Mouse (Mus musculus) lung, postnatal 0 days (tissue): ENCODE data around the gene Gm45521. TPM values are rescaled to one million over a fixed set of nuclear protein-coding genes. Genes with fewer than 3 reads are reported as not detected.

Experiments used
- ATAC-seq: fragments of 200-750 bp; cut with Nextera tagmentation; 2 replicates; pipeline ENCODE4 v1.8.0; 2017; ENCODE audit warnings: moderate library complexity
- DNase-seq: peaks from one replicate; pipeline ENCODE4 v3.0.0-alpha.2; 2016; ENCODE audit warnings: low spot score
- H3K27ac ChIP-seq: fragments of 300-500 bp; sonication (generic); 2 replicates; pipeline ENCODE4 v1.5.1; 2014; ENCODE audit warnings: antibody characterized with exemption, mild to moderate bottlenecking, low read length, mixed read lengths
- H3K27me3 ChIP-seq: fragments of 300-500 bp; sonication (generic); replicated peaks from 2 replicates; pipeline ENCODE4 v1.6.1; 2014; ENCODE audit warnings: low read length, mixed read lengths; ENCODE audit not compliant: insufficient read depth
- H3K36me3 ChIP-seq: fragments of 300-500 bp; sonication (generic); 2 replicates; pipeline ENCODE4 v1.6.1; 2014; ENCODE audit warnings: low read length, mixed read lengths; ENCODE audit not compliant: insufficient read depth
- H3K4me1 ChIP-seq: fragments of 300-500 bp; sonication (generic); 2 replicates; pipeline ENCODE4 v1.6.1; 2014; ENCODE audit warnings: antibody characterized with exemption, low read depth, low read length, mixed read lengths; ENCODE audit not compliant: insufficient read depth
- H3K4me2 ChIP-seq: fragments of 300-500 bp; sonication (generic); replicated peaks from 2 replicates; pipeline ENCODE4 v1.6.1; 2014; ENCODE audit warnings: low read depth, mild to moderate bottlenecking, low read length, moderate library complexity, mixed read lengths
- H3K4me3 ChIP-seq: fragments of 300-500 bp; sonication (generic); 2 replicates; pipeline ENCODE4 v1.5.1; 2014; ENCODE audit warnings: low read depth, low read length
- H3K9ac ChIP-seq: fragments of 300-500 bp; sonication (generic); replicated peaks from 2 replicates; pipeline ENCODE4 v1.6.1; 2014; ENCODE audit warnings: low read depth, mild to moderate bottlenecking
- H3K9me3 ChIP-seq: fragments of 300-500 bp; sonication (generic); 2 replicates; pipeline ENCODE4 v1.6.1; 2016; ENCODE audit warnings: low read length, mixed read lengths
- CTCF ChIP-seq: IDR thresholded peaks from 2 replicates; pipeline ENCODE4 v1.5.1; 2016; ENCODE audit warnings: antibody characterized with exemption, mild to moderate bottlenecking
- EP300 ChIP-seq: IDR thresholded peaks from 2 replicates; pipeline ENCODE4 v1.6.1; 2016; ENCODE audit warnings: antibody characterized with exemption, mild to moderate bottlenecking, control low read depth
- WGBS: fragments of 180-500 bp; shearing (Covaris S2); extraction: QIAGEN DNeasy Blood & Tissue Kit; methylation state at CpG from one replicate; pipeline ENCODE4 v1.1.7; 2014; 5-methylcytosine and 5-hydroxymethylcytosine counted together
- polyA plus RNA-seq: library from polyadenylated mRNA; unstranded; fragments of >200 nt; fragmentation: Nextera tagmentation; extraction: Ambion mirVana; gene quantifications from 2 replicates; pipeline ENCODE4 v1.2.1, GENCODE M21; 2015

The Gm45521 gene
- polyA plus RNA-seq, 1 experiment from 2014 or later, result not detected

GRCm38 (mm10) chr14:7944349-7945039, 12.6 kb upstream of the Gm45521 start:
- WGBS, result 42% methylated on average over 8 of the region's 8 CpGs
- ATAC-seq (no peak), DNase-seq (no peak)
- TF ChIP-seq CTCF (peak; percentile 54), EP300 (no peak)
- Histone ChIP-seq H3K27me3 (no peaks in the 10 kb centered on the region), H3K4me3 (no peak overlapping the region), H3K27ac (no peak overlapping the region), H3K36me3 (0 out of 2 replicates have a peak, but pooled peaks cover 6% of the 10 kb centered on the region), H3K9ac (no peak overlapping the region), H3K4me1 (peaks cover 10% of the 10 kb centered on the region; the same call in 1 of the 2 replicates), H3K9me3 (no peaks in the 10 kb centered on the region), H3K4me2 (no peak overlapping the region)

DNA sequence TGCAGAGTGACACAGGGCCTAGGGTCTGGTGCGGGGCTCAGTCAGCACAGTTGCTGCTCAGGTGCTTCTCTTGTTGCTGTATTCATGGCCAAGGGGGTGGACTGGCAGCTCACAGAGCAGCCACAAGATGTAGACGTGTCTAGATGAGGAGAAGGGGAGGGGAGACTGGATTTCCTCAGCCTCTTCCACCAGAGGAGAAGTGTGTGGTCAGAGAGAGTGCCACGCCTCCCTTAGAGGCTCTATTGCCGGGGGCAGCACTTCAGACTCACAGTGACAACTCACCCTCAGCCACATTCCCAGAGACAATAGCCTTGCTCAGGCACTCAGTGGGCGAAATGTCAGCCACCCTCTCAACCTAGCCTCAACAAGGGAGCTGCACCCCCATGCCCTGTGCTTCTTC, 11.8 kb upstream of the Gm45521 start:
- peak; percentile 64 for ATAC-seq
- Histone ChIP-seq H3K27ac (no peak overlapping the region), H3K36me3 (0 out of 2 replicates have a peak, but pooled peaks cover 6% of the 10 kb centered on the region), H3K9ac (no peak overlapping the region), H3K4me1 (peaks cover 10% of the 10 kb centered on the region; the same call in 1 of the 2 replicates), H3K27me3 (no peaks in the 10 kb centered on the region), H3K4me3 (no peak overlapping the region), H3K9me3 (no peaks in the 10 kb centered on the region), H3K4me2 (no peak overlapping the region)
- TF ChIP-seq EP300 (no peak), CTCF (no peak)
- 56% methylated on average over 5 of the region's 5 CpGs for WGBS
- DNase-seq, result peak; percentile 55

DNA sequence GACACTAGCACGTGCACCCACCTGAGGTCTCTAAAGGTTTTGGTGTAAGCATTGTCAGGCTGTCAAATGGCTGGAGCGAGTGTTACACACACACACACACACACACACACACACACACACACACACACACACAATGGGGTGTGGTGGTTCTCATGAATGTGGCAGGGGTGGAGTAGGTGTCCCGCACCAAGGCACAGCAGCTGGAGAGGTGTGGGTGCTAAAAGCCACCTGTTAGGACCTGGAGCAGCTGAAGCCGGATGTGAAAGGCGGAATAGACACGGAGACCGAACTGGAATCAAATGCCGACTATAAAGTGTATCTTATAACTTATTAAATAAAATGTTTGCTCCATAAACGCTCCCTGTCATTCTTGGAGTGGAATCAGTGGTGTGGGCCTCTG, 5.9 kb upstream of the Gm45521 start:
- Histone ChIP-seq H3K4me3 (no peak overlapping the region), H3K9me3 (no peaks in the 10 kb centered on the region), H3K9ac (no peak overlapping the region), H3K4me1 (peaks cover 4% of the 10 kb centered on the region; the same call in 1 of the 2 replicates), H3K36me3 (peaks cover 6% of the 10 kb centered on the region; the same call in 1 of the 2 replicates), H3K4me2 (no peak overlapping the region), H3K27me3 (no peaks in the 10 kb centered on the region), H3K27ac (no peak overlapping the region)
- no peak for TF ChIP-seq CTCF
- no peak for TF ChIP-seq EP300
- WGBS, result 78% methylated on average over 9 of the region's 9 CpGs
- DNase-seq (no peak), ATAC-seq (no peak)

DNA sequence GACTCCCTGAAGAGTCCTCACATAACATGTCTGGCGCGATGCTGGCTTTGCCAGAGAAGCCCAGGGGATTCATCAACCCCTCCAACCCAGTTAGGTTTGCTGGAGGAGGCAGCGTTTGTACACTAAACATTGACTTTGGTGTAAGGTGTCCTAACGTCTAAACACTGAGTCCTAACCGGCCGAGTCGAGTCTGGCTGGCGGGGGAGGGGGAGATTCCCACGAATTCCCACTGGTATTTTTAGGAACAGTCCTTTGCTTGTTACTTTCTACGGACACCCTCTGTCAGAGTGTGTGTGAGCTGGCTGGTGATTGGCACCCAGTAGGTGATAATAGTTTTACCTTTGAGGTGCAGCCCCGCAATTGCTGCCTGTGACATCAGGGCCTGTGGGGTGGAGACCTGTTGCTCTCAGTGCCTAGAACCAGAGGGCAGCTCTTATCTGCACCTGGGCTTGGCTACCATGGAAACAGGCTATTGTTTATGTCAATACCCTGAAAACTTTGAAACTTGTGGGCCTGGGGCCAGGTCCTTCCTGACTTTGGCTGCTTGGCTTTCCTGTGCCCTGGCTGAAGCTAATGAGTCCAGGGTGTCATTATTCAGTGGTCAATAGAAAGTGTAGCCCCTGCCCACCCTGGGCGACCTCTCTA, 4.4 kb upstream of the Gm45521 start:
- ATAC-seq (peak; percentile 91), DNase-seq (peak; percentile 83)
- Histone ChIP-seq H3K4me3 (no peak overlapping the region), H3K9ac (no peak overlapping the region), H3K36me3 (peaks cover 6% of the 10 kb centered on the region; the same call in 1 of the 2 replicates), H3K9me3 (no peaks in the 10 kb centered on the region), H3K4me2 (no peak overlapping the region), H3K27me3 (no peaks in the 10 kb centered on the region), H3K4me1 (peaks cover 4% of the 10 kb centered on the region; the same call in 1 of the 2 replicates), H3K27ac (0 out of 2 replicates have a peak overlapping the region, but pooled peaks have one; percentile 45)
- TF ChIP-seq CTCF, result no peak
- peak; percentile 40; the same call in 1 of the 2 replicates for TF ChIP-seq EP300
- 15% methylated on average over 12 of the region's 12 CpGs for WGBS

GRCm38 (mm10) chr14:7954071-7954471, 3.0 kb upstream of the Gm45521 start:
- Histone ChIP-seq H3K9me3 (no peaks in the 10 kb centered on the region), H3K27ac (peak overlapping the region; percentile 45), H3K27me3 (no peaks in the 10 kb centered on the region), H3K36me3 (no peaks in the 10 kb centered on the region; the same call in 1 of the 2 replicates), H3K4me1 (peaks cover 4% of the 10 kb centered on the region; the same call in 1 of the 2 replicates), H3K4me3 (no peak overlapping the region), H3K9ac (no peak overlapping the region), H3K4me2 (no peak overlapping the region)
- TF ChIP-seq EP300 (no peak), CTCF (no peak)
- 34% methylated on average over 6 of the region's 6 CpGs for WGBS
- peak; percentile 45 for ATAC-seq
- peak; percentile 42 for DNase-seq

DNA sequence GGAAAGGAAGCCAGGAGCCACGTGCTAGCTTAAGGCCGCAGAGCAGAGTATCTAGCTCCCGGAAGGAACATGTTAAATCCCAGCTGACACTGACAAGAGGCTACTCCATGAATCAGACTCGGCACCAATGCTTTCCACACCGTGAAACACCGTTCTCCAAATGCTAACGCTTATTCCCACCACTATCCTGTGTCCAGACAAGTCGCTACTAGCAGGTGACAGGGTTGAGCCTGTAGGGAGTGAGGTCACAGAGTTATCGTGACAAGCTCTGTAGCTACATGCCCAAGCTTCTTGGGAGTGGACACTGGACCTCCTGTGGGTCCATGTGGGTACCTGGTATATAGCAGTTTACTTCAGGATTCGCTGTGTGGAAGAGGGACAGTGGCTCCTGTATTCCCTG, 661 bp upstream of the Gm45521 start:
- H3K4me3 ChIP-seq, result no peak overlapping the region
- H3K9ac ChIP-seq, result no peak overlapping the region
- H3K36me3 ChIP-seq, result no peaks in the 10 kb centered on the region; the same call in 1 of the 2 replicates
- no peaks in the 10 kb centered on the region for H3K9me3 ChIP-seq
- no peak for DNase-seq
- H3K4me1 ChIP-seq, result peaks cover 4% of the 10 kb centered on the region; the same call in 1 of the 2 replicates
- no peak for ATAC-seq
- H3K4me2 ChIP-seq, result no peak overlapping the region
- no peak overlapping the region for H3K27ac ChIP-seq
- no peaks in the 10 kb centered on the region for H3K27me3 ChIP-seq
- TF ChIP-seq CTCF, result no peak
- 64% methylated on average over 10 of the region's 10 CpGs for WGBS
